Mouse (Mus musculus) heart, embryonic 16.5 days (tissue): ENCODE results near the gene 1700015F17Rik. TPM values are rescaled to one million over a fixed set of nuclear protein-coding genes. Genes with fewer than 3 reads are reported as not detected.

Source experiments
- ATAC-seq: fragments of 200-750 bp; cut with Nextera tagmentation; replicated peaks from 2 replicates; pipeline ENCODE4 v1.8.0; 2017; ENCODE audit warnings: moderate number of reproducible peaks; ENCODE audit not compliant: insufficient read depth, low FRiP score; ENCODE audit errors: extremely low read depth
- H3K27ac ChIP-seq: fragments of 300-500 bp; sonication (generic); 2 replicates; pipeline ENCODE4 v1.5.1; 2014; ENCODE audit warnings: mild to moderate bottlenecking, low read length, control low read depth, moderate library complexity
- H3K27me3 ChIP-seq: fragments of 300-500 bp; sonication (generic); 2 replicates; pipeline ENCODE4 v1.6.1; 2014; ENCODE audit warnings: low read length, mixed read lengths; ENCODE audit not compliant: control insufficient read depth, insufficient read depth
- H3K36me3 ChIP-seq: fragments of 300-500 bp; sonication (generic); 2 replicates; pipeline ENCODE4 v1.6.1; 2014; ENCODE audit not compliant: control insufficient read depth, insufficient read depth
- H3K4me1 ChIP-seq: fragments of 300-500 bp; sonication (generic); 2 replicates; pipeline ENCODE4 v1.6.1; 2014; ENCODE audit warnings: low read length, mixed read lengths; ENCODE audit not compliant: control insufficient read depth, insufficient read depth
- H3K4me2 ChIP-seq: fragments of 300-500 bp; sonication (generic); 2 replicates; pipeline ENCODE4 v1.6.1; 2014; ENCODE audit warnings: low read depth, mild to moderate bottlenecking, control low read depth, low read length
- H3K4me3 ChIP-seq: fragments of 300-500 bp; sonication (generic); 2 replicates; pipeline ENCODE4 v1.5.1; 2014; ENCODE audit warnings: mild to moderate bottlenecking, control low read depth, low read length
- H3K9ac ChIP-seq: fragments of 300-500 bp; sonication (generic); 2 replicates; pipeline ENCODE4 v1.6.1; 2014; ENCODE audit warnings: low read length, control low read depth
- H3K9me3 ChIP-seq: fragments of 300-500 bp; sonication (generic); replicated peaks from 2 replicates; pipeline ENCODE4 v1.6.1; 2016; ENCODE audit warnings: low read length; ENCODE audit not compliant: control insufficient read depth
- WGBS: fragments of 180-500 bp; shearing (Covaris S2); extraction: QIAGEN DNeasy Blood & Tissue Kit; methylation state at CpG from one replicate; pipeline ENCODE4 v1.1.7; 2014; 5-methylcytosine and 5-hydroxymethylcytosine counted together
- polyA plus RNA-seq: library from polyadenylated mRNA; unstranded; fragments of >200 nt; fragmentation: Nextera tagmentation; extraction: Ambion mirVana; gene quantifications from 2 replicates; pipeline ENCODE4 v1.2.1, GENCODE M21; 2015

The 1700015F17Rik gene
- polyA plus RNA-seq, 1 experiment from 2014 or later, result not detected

DNA sequence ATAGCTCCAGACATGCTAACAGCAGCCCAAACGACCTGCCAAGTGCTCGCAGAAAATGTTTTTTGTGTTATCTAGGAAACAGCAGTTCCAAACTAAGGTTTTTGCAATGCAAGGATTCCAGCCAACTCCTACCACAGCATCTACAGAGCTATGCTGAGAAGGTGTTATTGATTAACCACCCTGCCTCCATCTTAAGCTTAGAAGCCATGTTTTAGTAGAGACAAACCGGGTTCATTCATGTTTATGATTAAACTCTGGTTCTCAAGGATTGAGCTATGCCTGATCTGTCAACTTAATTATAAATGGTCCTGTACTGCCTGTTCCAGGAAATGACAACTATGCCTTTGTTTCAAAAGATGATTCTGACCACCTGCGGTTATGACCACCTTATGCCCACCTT, 2.8 kb downstream of the 1700015F17Rik start:
- Histone ChIP-seq H3K27me3 (no peaks in the 10 kb centered on the region), H3K27ac (no peak overlapping the region), H3K9ac (no peak overlapping the region), H3K4me1 (no peaks in the 10 kb centered on the region), H3K9me3 (no peaks in the 10 kb centered on the region), H3K4me3 (no peak overlapping the region), H3K4me2 (no peak overlapping the region), H3K36me3 (no peaks in the 10 kb centered on the region)
- ATAC-seq, result no peak
- 70% methylated on average over 4 of the region's 4 CpGs for WGBS

DNA sequence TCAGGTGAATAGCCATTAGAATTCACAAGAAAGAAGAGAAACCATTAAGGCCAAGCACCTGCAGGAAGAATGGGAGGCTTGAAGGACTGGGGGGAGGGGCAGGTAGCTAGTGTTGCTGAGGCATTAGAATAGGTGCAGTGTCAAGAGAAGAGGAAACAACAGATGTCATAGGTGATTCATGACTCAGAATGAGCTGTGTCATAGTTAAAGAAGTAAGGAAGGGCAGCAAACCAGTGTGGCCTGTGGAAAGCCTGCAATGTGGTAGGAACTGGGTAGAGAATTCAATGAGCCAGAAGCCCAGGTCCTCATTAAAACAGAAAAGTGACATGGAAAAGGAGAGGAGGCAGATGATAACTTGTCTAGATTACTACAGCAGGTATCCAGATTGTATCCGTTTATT, 13.7 kb downstream of the 1700015F17Rik start:
- WGBS, result 49% methylated on average over 1 of the region's 1 CpGs
- ATAC-seq, result no peak
- H3K36me3 ChIP-seq, result no peaks in the 10 kb centered on the region

DNA sequence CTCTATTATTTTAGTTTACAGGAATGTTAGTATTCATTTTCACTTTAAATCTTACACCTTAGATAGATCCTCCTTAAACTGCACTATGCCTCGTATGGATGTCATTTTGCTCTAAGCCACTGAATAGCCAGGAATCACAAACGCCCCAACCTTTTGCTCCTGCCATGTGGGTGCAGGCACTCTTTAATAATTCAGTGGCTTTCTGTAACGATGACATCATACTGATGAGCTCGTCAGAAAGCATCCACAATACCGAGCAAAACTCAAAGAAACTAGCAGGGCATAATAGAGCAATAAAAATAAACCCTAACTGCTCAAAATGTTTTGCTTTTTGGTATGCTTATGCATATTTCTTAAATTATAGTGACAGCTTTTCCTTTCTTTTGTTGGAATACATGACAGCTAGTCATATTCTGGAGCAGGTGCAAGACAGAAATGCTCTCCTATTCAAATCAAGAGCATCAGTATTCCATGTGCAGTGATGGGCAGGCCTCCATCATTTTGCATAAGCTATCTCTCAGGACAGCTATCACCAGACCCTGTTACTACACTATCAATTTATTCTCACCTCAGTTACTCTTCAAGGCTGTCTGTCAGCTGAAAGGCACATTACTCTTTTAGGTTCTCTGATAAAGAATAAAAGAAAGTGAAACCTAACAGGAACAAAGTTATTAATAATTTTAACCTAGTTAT, 47.1 kb downstream of the 1700015F17Rik start:
- H3K4me3 ChIP-seq, result no peak overlapping the region
- H3K9me3 ChIP-seq, result no peaks in the 10 kb centered on the region
- H3K9ac ChIP-seq, result no peak overlapping the region
- H3K36me3 ChIP-seq, result no peaks in the 10 kb centered on the region
- no peak overlapping the region for H3K4me2 ChIP-seq
- H3K27ac ChIP-seq, result no peak overlapping the region
- no peak for ATAC-seq
- no peaks in the 10 kb centered on the region for H3K27me3 ChIP-seq
- H3K4me1 ChIP-seq, result no peaks in the 10 kb centered on the region
- WGBS, result 63% methylated on average over 5 of the region's 5 CpGs

More for the DNA sequence above, 13.7 kb downstream of the 1700015F17Rik start:
- Histone ChIP-seq H3K9ac (no peak overlapping the region), H3K27me3 (no peaks in the 10 kb centered on the region), H3K4me1 (no peaks in the 10 kb centered on the region), H3K4me3 (no peak overlapping the region), H3K27ac (no peak overlapping the region), H3K9me3 (no peaks in the 10 kb centered on the region), H3K4me2 (no peak overlapping the region)

DNA sequence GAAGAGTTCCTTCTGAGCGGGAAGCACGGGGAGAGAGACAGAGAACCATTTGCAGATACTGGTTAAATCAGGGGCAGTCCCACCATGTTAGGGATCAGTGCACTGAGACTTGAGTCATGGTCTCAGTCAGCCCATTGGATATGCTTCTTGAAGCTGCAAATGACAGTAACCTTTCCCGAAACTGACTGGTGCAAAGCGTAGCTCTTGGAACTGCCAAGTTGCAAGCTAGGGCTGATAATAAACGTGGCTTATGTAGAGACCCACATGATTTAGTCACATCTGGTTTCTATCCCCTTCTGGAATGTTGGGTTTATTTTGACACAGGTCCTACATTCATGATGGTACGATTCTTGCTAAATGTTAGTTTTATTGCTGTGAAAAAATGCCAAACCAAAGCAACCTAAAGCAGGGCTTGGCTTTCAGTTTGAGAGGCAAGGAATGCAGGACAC, 55.2 kb downstream of the 1700015F17Rik start:
- Histone ChIP-seq H3K36me3 (no peaks in the 10 kb centered on the region), H3K4me2 (peak overlapping the region; percentile 36), H3K27ac (no peak overlapping the region; the same call in 1 of the 2 replicates), H3K4me1 (peaks cover 4% of the 10 kb centered on the region), H3K27me3 (no peaks in the 10 kb centered on the region), H3K9me3 (no peaks in the 10 kb centered on the region; the same call in 1 of the 2 replicates), H3K9ac (no peak overlapping the region), H3K4me3 (peak overlapping the region; percentile 2; the same call in 1 of the 2 replicates)
- 38% methylated on average over 6 of the region's 6 CpGs for WGBS
- ATAC-seq, result no peak

DNA sequence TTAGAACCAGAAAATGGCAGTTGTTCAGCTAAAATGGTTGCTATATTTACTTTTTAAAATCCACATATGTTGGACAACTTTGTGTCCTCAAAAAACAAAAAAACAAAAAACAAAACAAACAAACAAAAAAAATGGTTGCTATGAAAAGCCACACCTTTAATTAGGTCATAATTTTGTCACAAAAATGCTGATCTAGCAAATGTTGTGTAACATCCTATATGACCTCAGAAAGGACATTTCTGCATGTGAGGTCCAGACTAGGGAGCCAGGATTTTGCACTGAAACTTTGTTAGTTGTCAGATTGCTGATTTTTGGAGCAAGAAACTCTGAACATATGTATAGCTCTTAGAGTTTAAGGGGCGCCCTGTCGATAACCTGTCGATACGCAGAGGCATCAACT, 55.9 kb downstream of the 1700015F17Rik start:
- no peak overlapping the region for H3K4me2 ChIP-seq
- no peaks in the 10 kb centered on the region for H3K27me3 ChIP-seq
- WGBS, result 87% methylated on average over 4 of the region's 4 CpGs
- no peak overlapping the region; the same call in 1 of the 2 replicates for H3K27ac ChIP-seq
- no peak for ATAC-seq
- H3K36me3 ChIP-seq, result no peaks in the 10 kb centered on the region
- H3K4me3 ChIP-seq, result no peak overlapping the region
- no peaks in the 10 kb centered on the region; the same call in 1 of the 2 replicates for H3K9me3 ChIP-seq
- no peak overlapping the region for H3K9ac ChIP-seq
- peaks cover 4% of the 10 kb centered on the region for H3K4me1 ChIP-seq

DNA sequence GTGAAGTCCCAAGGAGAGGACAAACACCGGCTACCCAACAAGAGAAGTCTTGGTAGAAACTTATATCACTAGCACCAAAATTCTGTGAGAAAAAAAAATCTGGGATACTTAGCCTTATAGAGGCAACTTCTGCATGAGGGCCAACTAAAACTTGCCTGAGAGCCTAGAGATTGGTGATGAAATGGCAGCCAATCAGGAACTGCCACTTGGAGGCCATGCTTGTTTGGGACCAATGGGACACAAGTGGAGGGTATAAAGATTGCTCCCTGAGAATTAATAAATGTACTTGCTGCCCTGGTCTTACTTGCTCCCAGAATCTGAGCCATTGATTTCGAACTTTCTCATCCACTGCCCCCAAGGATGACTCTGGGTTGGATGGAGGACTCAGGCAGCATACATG, 57.5 kb downstream of the 1700015F17Rik start:
- H3K27me3 ChIP-seq, result no peaks in the 10 kb centered on the region
- H3K27ac ChIP-seq, result no peak overlapping the region
- H3K36me3 ChIP-seq, result no peaks in the 10 kb centered on the region
- H3K4me2 ChIP-seq, result no peak overlapping the region
- ATAC-seq, result no peak
- peaks cover 4% of the 10 kb centered on the region for H3K4me1 ChIP-seq
- 89% methylated on average over 2 of the region's 2 CpGs for WGBS
- no peaks in the 10 kb centered on the region; the same call in 1 of the 2 replicates for H3K9me3 ChIP-seq
- H3K4me3 ChIP-seq, result no peak overlapping the region
- H3K9ac ChIP-seq, result no peak overlapping the region

DNA sequence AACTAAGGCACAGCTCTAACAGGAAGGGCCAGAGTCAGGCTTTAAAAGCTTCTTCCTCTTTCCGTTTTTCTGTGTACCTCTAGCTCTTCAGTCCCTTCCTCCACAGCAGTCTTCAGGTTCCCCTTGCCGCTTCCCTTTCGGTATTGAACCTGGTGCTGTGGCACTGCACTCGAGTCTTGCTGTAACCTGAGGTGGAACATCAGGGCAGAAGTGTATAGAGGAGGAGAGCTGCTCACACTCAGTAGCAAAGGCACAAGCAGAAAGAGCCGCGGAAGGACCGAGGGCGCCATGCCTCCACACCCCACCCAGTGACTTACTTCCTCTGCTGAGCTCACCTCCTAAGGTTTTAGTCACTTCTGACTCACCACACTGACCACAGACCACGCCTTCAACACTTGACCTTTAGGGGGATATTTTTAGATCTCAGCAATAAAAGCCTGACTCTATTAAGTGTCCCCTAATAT, 58.9 kb downstream of the 1700015F17Rik start, which contains the start of gene Cdk14:
Cdk14 (minus strand) TSS at position 321 of the 464 bp plus-strand sequence.
- no peak within 1 kb of the TSS for H3K9ac ChIP-seq
- H3K36me3 ChIP-seq, result no peaks in the 10 kb centered on the region
- no peak within 1 kb of the TSS for H3K4me2 ChIP-seq
- WGBS, result 76% methylated on average over 9 of the region's 9 CpGs
- ATAC-seq, result no peak
- no peak within 1 kb of the TSS for H3K27ac ChIP-seq
- H3K9me3 ChIP-seq, result no peaks in the 10 kb centered on the region; the same call in 1 of the 2 replicates
- H3K4me3 ChIP-seq, result no peak within 1 kb of the TSS
- peaks cover 4% of the 10 kb centered on the region for H3K4me1 ChIP-seq
- no peaks in the 10 kb centered on the region for H3K27me3 ChIP-seq

DNA sequence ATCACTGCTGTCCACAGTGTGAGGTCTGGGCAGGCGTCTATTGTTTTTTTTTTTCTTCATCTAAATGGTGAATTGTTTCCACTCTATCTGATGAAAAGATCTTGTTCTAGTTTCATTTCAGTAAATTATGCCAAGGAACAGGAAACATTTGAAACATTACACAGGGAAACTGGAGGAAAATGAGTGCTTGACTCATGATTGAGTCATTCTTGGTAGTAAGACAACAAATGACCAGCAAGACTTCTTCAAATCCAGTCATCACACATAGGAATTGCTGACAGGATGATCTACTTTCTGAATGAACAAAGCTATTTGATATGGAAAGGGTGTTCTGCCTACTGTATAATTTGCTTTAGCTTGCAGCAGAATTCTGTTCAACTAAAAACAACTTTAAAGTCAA, 59.7 kb downstream of the 1700015F17Rik start:
- Histone ChIP-seq H3K27ac (no peak overlapping the region), H3K27me3 (no peaks in the 10 kb centered on the region), H3K4me3 (no peak overlapping the region), H3K4me2 (no peak overlapping the region), H3K9ac (no peak overlapping the region), H3K9me3 (no peaks in the 10 kb centered on the region; the same call in 1 of the 2 replicates), H3K36me3 (no peaks in the 10 kb centered on the region), H3K4me1 (peaks cover 4% of the 10 kb centered on the region)
- ATAC-seq, result no peak
- WGBS, result 53% methylated on average over 1 of the region's 1 CpGs

DNA sequence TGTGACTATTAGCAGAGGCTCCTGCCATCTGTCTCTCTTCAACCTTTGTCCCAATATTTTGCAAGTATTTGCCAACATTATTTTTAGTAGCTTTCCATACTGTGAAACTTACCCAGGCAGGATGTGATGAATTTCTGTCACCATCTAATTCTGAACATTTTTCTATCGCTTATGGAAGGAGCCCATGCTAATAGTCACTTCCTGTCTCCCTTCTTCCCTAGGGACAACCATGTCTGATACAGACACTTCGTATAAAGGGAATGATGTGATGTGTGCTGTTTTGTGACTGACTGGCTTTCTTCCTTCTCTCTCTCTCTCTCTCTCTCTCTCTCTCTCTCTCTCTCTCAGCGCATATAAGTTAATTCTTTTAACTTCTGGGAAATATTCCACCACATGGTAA, 64.1 kb downstream of the 1700015F17Rik start:
- Histone ChIP-seq H3K27ac (no peak overlapping the region), H3K4me3 (no peak overlapping the region), H3K36me3 (no peaks in the 10 kb centered on the region), H3K27me3 (no peaks in the 10 kb centered on the region), H3K9me3 (no peaks in the 10 kb centered on the region), H3K9ac (no peak overlapping the region), H3K4me1 (no peaks in the 10 kb centered on the region), H3K4me2 (no peak overlapping the region)
- peak; percentile 37; the same call in 1 of the 2 replicates for ATAC-seq
- 61% methylated on average over 3 of the region's 3 CpGs for WGBS
